Mouse (Mus musculus): ENCODE measurements around the gene Snx6. TPM values are rescaled to one million over a fixed set of nuclear protein-coding genes. Genes with fewer than 3 reads are reported as not detected.
A peak's percentile ranks its signal among the peaks of the same experiment; 100 is the strongest.
"Not testable (repeated sequence)": the region's sequence is repeated elsewhere in the genome, so short reads cannot be mapped to it uniquely, and the experiment has no call there.

Snx6 gene
- polyA plus RNA-seq, 1 experiment from 2014 or later: 60.1 TPM

DNA sequence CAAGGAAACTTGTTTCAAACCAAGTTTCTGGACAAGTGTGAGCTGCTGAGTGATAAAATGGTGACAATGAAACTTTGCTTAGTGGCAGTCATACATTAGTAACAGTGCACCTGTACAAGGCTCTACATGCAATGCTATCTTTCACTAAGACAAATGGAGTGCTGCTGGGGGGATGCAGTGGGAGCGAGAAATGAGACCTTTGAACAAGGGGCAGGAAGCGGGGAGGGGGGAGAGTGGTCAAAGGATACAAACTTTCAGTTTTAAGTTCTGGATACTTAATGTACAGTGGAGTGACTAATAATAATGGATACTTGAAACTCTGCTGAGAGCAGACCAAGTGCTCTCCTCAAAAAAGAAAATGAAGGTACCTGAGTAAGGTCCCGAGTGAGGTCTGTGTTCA lies 1.1 kb downstream of the Snx6 start:
- H3K4me3 ChIP-seq (replicated peaks): peak overlapping the region; percentile 91
- DNase-seq (no peak), ATAC-seq (ENCODE audit: low read depth) (no peak)
- H3K36me3 ChIP-seq: 0 out of 2 replicates have a peak, but pooled peaks cover 2% of the 10 kb centered on the region
- no peaks in the 10 kb centered on the region for H3K27me3 ChIP-seq
- no peak overlapping the region for H3K27ac ChIP-seq
- no peaks in the 10 kb centered on the region for H3K9me3 ChIP-seq (replicated peaks)
- 40% methylated on average over 3 of the region's 3 CpGs for WGBS (ENCODE audit: insufficient replicate concordance)
- H3K9ac ChIP-seq: peak overlapping the region; percentile 94
- peaks cover 39% of the 10 kb centered on the region for H3K4me1 ChIP-seq (replicated peaks)
- H3K4me2 ChIP-seq: peak overlapping the region; percentile 96

DNA sequence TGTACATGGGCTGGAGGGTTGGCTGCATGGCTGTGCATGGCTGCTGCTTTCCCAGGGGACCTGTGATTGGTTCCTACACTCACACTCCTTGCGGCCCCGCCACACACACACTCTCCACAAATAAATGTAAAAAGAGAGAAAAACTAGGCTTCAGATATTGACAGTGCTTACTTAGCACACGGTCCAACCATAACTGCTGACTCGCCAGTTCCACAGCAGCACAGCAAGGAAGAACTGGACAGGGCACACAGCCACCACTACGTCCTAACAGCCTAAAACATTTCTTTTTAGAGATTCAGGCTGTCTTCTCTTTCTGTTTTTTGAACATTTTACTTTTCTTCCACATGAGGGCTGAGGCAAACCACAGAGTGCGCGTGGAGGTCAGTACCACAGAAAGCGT lies 4.0 kb downstream of the Snx6 start:
- Histone ChIP-seq H3K9me3 (replicated peaks) (no peaks in the 10 kb centered on the region), H3K4me1 (replicated peaks) (peaks cover 45% of the 10 kb centered on the region), H3K4me2 (no peak overlapping the region), H3K36me3 (0 out of 2 replicates have a peak, but pooled peaks cover 2% of the 10 kb centered on the region), H3K4me3 (replicated peaks) (no peak overlapping the region), H3K27me3 (no peaks in the 10 kb centered on the region), H3K27ac (0 out of 2 replicates have a peak overlapping the region, but pooled peaks have one; percentile 16), H3K9ac (no peak overlapping the region)
- 83% methylated on average over 8 of the region's 8 CpGs for WGBS (ENCODE audit: insufficient replicate concordance)
- ATAC-seq (ENCODE audit: low read depth) (no peak), DNase-seq (no peak)

DNA sequence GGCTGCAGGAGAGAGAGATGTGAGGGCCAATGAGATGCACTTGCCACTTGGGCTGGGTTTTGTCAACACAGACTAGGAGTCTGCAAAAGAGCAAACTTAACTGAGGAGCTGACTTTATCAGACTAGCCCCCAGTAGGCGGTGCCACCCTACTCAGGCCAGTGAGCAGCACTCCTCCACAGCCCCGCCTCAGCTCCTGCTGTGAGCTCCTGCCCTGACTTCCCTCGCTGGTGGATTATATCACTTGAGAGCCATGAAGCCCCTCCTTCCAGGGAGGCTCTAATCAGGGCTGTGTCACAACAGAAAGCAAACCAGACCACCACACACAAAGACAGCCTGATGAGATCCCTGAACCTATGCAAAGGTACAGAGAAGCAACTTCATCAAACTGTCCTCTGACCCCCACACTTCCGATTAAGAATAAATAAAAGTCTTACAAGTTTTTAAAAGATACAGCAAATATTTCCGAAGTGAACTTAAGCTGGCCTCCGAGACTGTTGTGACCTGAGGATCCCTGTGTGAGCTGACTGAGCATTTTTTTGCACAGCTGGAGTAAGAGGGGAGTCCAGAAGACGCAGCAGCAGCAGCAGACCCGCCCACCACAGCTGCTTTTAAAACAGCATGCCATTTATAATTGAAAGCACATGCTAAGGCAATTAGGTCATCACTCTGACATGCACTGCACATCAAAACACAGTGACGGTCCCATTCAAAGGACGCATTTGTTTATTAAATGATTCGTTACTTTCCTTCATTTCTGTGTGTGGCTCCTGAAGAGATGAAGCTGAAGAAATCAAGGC lies 6.0 kb downstream of the Snx6 start:
- H3K27ac ChIP-seq: 0 out of 2 replicates have a peak overlapping the region, but pooled peaks have one; percentile 21
- ATAC-seq (ENCODE audit: low read depth) (peak; percentile 91), DNase-seq (peak; percentile 63)
- H3K4me3 ChIP-seq (replicated peaks): no peak overlapping the region
- no peak overlapping the region for H3K9ac ChIP-seq
- peaks cover 37% of the 10 kb centered on the region for H3K4me1 ChIP-seq (replicated peaks)
- no peaks in the 10 kb centered on the region for H3K9me3 ChIP-seq (replicated peaks)
- no peaks in the 10 kb centered on the region for H3K27me3 ChIP-seq
- H3K4me2 ChIP-seq: peak overlapping the region; percentile 15
- WGBS (ENCODE audit: insufficient replicate concordance): 41% methylated on average over 11 of the region's 11 CpGs
- H3K36me3 ChIP-seq: 0 out of 2 replicates have a peak, but pooled peaks cover 2% of the 10 kb centered on the region

DNA sequence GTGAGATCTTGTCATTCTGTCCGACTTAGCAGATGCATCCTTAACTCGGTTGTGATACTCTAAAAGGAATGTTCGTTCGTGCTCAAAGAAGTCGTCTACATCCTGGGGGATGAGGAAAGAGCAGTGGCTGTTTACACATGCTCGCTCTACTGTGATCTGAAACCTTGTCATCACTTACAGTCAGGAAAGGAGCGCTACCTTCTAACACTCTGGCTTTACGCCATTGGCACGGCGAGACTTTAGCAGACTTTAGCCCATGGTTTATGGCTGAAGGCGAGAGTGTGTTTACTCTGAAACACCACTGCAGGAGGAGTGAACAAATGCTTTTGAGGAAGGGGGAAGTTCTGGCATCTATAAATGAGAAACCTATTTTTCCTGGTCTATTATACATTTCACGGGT lies 31.9 kb downstream of the Snx6 start:
- H3K4me3 ChIP-seq (replicated peaks): no peak overlapping the region
- no peak for ATAC-seq (ENCODE audit: low read depth)
- peaks cover 53% of the 10 kb centered on the region for H3K36me3 ChIP-seq
- no peak overlapping the region for H3K27ac ChIP-seq
- no peak for DNase-seq
- 82% methylated on average over 12 of the region's 12 CpGs for WGBS (ENCODE audit: insufficient replicate concordance)
- H3K9me3 ChIP-seq (replicated peaks): no peaks in the 10 kb centered on the region
- H3K27me3 ChIP-seq: no peaks in the 10 kb centered on the region
- H3K4me1 ChIP-seq (replicated peaks): no peaks in the 10 kb centered on the region
- H3K4me2 ChIP-seq: no peak overlapping the region
- H3K9ac ChIP-seq: no peak overlapping the region

DNA sequence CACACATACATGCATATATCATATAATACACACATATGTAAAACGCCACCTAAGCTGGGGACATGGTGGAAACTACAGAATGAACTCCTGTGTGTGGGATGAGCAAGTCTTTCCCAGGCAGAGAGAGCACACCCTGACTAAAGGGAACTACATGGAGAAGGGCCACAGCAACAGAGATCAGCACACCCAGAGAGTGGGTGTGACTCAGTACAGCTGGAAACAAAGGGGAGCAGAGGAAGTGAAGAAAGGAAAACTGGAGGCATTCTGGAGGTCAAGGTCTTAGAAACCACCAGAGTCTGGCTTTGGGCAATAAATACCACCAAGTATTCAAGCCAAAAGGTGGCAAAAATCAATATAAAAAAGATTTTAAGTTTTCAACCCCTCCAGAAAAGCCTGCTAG lies 34.8 kb downstream of the Snx6 start:
- H3K9me3 ChIP-seq (replicated peaks): no peaks in the 10 kb centered on the region
- no peaks in the 10 kb centered on the region for H3K4me1 ChIP-seq (replicated peaks)
- 81% methylated on average over 1 of the region's 1 CpGs for WGBS (ENCODE audit: insufficient replicate concordance)
- H3K27ac ChIP-seq: no peak overlapping the region
- H3K4me2 ChIP-seq: no peak overlapping the region
- no peak for ATAC-seq (ENCODE audit: low read depth)
- no peak for DNase-seq
- no peak overlapping the region for H3K4me3 ChIP-seq (replicated peaks)
- no peaks in the 10 kb centered on the region for H3K27me3 ChIP-seq
- no peak overlapping the region for H3K9ac ChIP-seq
- peaks cover 56% of the 10 kb centered on the region for H3K36me3 ChIP-seq

DNA sequence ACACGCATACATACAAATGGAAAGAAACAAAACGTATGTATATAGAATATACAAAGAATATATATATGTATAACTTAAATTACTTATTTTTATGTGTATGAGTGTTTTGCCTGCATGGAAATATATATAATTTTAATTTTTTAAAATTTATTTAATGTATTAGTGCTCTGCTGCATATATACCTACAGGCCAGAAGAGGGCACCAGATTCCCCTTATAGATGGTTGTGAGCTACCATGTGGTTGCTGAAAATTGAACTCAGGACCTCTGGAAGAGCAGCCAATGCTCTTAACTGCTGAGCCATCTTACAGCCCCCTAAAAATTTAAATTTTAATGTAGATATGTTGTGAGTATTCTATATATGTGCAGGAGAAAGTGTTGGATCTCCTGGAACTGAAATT lies 36.7 kb downstream of the Snx6 start:
- Histone ChIP-seq H3K4me1 (replicated peaks) (no peaks in the 10 kb centered on the region), H3K9ac (no peak overlapping the region), H3K36me3 (peaks cover 48% of the 10 kb centered on the region), H3K9me3 (replicated peaks) (no peaks in the 10 kb centered on the region), H3K27me3 (no peaks in the 10 kb centered on the region), H3K4me2 (no peak overlapping the region), H3K4me3 (replicated peaks) (no peak overlapping the region), H3K27ac (no peak overlapping the region)
- ATAC-seq (ENCODE audit: low read depth) (no peak), DNase-seq (no peak)
- WGBS (ENCODE audit: insufficient replicate concordance): 79% methylated on average over 2 of the region's 2 CpGs

DNA sequence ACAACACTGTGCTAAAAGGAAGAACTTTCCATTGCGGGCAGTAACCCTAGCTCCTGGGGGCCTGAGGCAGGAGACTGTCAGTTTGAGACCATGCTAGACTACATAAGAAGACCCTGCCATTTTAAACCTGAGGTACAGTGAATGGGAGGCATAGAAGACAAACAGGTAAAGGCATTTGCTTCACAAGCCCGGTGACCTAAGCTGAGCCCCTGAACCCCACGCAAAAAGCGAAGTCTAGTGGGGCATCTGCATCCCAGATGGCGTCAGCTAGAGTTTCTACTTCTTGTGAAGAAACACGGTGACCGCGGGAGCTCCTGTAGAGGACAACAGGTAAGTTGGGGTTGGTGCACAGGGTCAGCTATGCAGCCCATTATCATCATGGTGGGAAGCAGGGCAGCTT lies 46.9 kb downstream of the Snx6 start:
- no peaks in the 10 kb centered on the region for H3K4me1 ChIP-seq (replicated peaks)
- no peaks in the 10 kb centered on the region for H3K9me3 ChIP-seq (replicated peaks)
- no peak overlapping the region for H3K27ac ChIP-seq
- H3K4me2 ChIP-seq: no peak overlapping the region
- no peak for ATAC-seq (ENCODE audit: low read depth)
- H3K9ac ChIP-seq: no peak overlapping the region
- H3K36me3 ChIP-seq: peaks cover 42% of the 10 kb centered on the region
- DNase-seq: no peak
- 86% methylated on average over 8 of the region's 8 CpGs for WGBS (ENCODE audit: insufficient replicate concordance)
- no peaks in the 10 kb centered on the region for H3K27me3 ChIP-seq
- no peak overlapping the region for H3K4me3 ChIP-seq (replicated peaks)

DNA sequence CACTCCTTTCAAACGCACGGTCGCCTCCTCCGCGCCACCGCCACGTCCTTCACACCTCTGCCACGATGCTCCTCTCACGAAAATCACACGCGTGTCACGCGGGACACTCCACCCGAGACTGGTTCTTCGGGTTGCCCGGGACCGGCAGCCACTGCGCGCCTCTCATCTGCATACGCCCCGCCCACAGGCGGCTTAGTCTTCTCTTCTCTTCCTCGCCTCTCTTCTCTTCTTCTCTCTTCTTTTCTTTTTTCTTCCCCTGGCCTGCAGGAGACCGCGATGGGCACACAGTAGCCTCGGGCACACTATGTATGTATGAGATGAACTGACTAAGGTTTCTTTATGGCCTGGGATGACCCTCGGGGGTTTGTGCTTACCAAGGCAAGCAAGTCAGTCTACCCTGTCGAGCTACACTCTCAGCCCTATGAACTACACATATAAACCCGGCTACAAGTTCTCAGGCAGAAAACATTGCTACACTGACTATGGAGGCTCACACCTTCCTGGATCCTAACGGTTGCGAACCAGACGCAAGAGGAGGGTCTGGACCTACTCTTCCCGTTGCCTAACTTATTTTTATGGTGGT lies 56.8 kb downstream of the Snx6 start:
- H3K36me3 ChIP-seq; H3K9ac ChIP-seq; H3K27ac ChIP-seq; H3K4me1 ChIP-seq (replicated peaks); H3K9me3 ChIP-seq (replicated peaks); H3K27me3 ChIP-seq; ATAC-seq (ENCODE audit: low read depth); H3K4me3 ChIP-seq (replicated peaks); H3K4me2 ChIP-seq: not testable (repeated sequence)
- peak; percentile 17 for DNase-seq
- 0% methylated on average over 12 of the region's 33 CpGs for WGBS (ENCODE audit: insufficient replicate concordance)

DNA sequence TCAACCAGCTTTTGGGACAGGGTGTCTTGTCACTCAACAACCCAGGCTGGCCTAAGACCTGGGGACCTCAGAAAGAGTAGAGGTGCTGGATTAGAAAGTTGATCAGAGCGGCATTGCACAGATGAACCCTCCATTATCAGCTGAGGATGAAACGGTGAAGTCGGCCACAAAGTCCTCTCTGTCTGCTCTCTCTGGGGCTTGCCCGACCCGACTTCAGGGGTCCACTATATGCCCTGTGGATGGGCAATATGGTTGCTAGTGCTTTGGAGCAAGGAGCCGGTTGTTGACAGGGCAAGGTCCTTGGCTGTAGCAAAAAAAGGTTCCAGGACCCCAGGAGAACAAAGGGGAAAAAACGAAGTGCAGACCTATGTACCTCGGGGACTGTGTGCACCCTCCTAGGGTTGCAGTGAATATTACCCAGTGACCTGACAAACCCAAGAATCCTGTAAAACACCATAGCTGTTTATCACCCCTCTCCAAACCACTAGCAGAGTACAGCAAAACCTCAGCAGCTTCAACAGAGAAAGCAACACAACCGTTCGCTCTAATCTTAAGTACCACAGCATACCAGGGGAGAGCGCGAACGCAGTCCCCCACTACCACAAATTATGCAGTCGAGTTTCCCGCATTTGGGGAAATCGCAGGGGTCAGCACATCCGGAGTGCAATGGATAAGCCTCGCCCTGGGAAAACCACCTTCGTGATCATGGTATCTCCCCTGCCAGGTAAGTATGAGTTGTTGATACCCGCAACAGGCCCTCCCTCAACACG lies 57.4 kb downstream of the Snx6 start:
- peak; percentile 91 for ATAC-seq (ENCODE audit: low read depth)
- not testable (repeated sequence) for H3K27me3 ChIP-seq; H3K36me3 ChIP-seq; H3K4me1 ChIP-seq (replicated peaks); H3K9me3 ChIP-seq (replicated peaks); DNase-seq; H3K27ac ChIP-seq; H3K4me2 ChIP-seq; H3K9ac ChIP-seq; H3K4me3 ChIP-seq (replicated peaks)
- no CpG with 5 or more reads among the region's 21 CpGs for WGBS (ENCODE audit: insufficient replicate concordance)

DNA sequence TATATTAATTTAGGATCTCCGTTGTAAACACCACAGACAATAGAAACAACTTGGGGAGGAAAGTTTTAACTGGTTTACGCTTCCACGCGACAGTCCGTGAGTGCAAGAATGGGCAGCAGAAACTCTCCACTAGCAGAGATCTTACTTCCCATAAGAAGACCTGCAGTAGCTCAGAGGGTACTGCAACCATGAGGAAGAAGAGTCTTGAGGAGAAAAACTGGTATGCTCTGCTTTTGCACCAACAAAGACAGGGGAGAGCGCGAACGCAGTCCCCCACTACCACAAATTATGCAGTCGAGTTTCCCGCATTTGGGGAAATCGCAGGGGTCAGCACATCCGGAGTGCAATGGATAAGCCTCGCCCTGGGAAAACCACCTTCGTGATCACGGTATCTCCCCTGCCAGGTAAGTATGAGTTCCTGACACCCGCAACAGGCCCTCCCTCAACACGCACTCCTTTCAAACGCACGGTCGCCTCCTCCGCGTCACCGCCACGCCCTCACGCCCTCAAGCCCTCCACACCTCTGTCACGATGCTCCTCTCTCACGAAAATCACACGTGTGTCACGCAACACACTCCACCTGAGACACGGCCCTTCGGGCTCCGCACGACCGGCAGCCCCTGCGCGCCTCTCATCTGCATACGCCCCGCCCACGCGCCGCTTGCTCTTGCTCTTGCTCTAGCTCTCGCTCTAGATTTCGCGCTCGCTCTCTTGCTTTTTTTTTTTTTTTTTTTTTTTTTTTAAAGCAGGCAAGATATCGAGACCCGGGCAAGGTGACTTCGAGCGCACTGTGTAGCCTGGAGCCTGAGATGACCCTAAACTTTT lies 61.0 kb downstream of the Snx6 start:
- H3K36me3 ChIP-seq; H3K4me1 ChIP-seq (replicated peaks); H3K27ac ChIP-seq; H3K9me3 ChIP-seq (replicated peaks); H3K4me2 ChIP-seq; H3K4me3 ChIP-seq (replicated peaks); H3K27me3 ChIP-seq; H3K9ac ChIP-seq: not testable (repeated sequence)
- WGBS (ENCODE audit: insufficient replicate concordance): 3% methylated on average over 7 of the region's 49 CpGs
- DNase-seq (peak; percentile 62), ATAC-seq (ENCODE audit: low read depth) (peak; percentile 63)

Measured in liver, embryonic 13.5 days (tissue).